Mouse (Mus musculus): ENCODE measurements at regions not wholly inside any gene's neighbourhood (a gene's known extent, or its start where the extent isn't known, plus 50 kb on each side); places are given as distances from the start of the nearest gene placed in this dataset.

GRCm38 (mm10) chr14:14632951-14633931 lies 68.8 kb upstream of the Slc4a7 start:
- TF ChIP-seq CTCF (IDR thresholded peaks at IDR 0.05; ENCODE audit: low read depth, low read length), result no peak
- no peak for TF ChIP-seq GATA1 (IDR thresholded peaks at IDR 0.05; ENCODE audit: borderline replicate concordance, low read length)
- no peak for TF ChIP-seq POLR2AphosphoS5 (IDR thresholded peaks at IDR 0.05; ENCODE audit: insufficient replicate concordance, low read depth, low read length)
- no peak for TF ChIP-seq TAL1 (conservative IDR thresholded peaks at IDR 0.05; ENCODE audit: low read depth, low read length)
- TF ChIP-seq GATA2 (IDR thresholded peaks at IDR 0.05; ENCODE audit: borderline replicate concordance, low read depth, low read length), result no peak
